Comparison of ENCODE assay signal across 8 mouse cellular contexts in genomic region chr13:21779767-21780731, GRCm38 (mm10). TPM values are rescaled to one million over a fixed set of nuclear protein-coding genes. Genes with fewer than 3 reads are reported as not detected.
A peak's percentile ranks its signal among the peaks of the same experiment; 100 is the strongest.
DNase-seq lines count a peak whose midpoint lies in the region; ATAC-seq lines count a peak whose summit lies in the region.

Gene Hist1h1b, minus strand, starts transcription at chr13:21780625.

- no peaks in the 10 kb centered on the region for H3K27me3 ChIP-seq in hindbrain, embryonic 14.5 days (ENCODE audit: control insufficient read depth, insufficient read depth, low read length)
- no peaks in the 10 kb centered on the region for H3K27me3 ChIP-seq in midbrain, embryonic 11.5 days (ENCODE audit: control insufficient read depth, insufficient read depth, low read length)

- WGBS in hindbrain, embryonic 14.5 days = under 1% methylated on average over 44 of the region's 44 CpGs
- WGBS in midbrain, embryonic 11.5 days = under 1% methylated on average over 44 of the region's 44 CpGs

- peak; percentile 1 for ATAC-seq in activated CD4-positive, CD25-positive, alpha-beta regulatory T cell, adult 4 months
- ATAC-seq in hindbrain, embryonic 14.5 days (ENCODE audit: low FRiP score) = no peak
- ATAC-seq in midbrain, embryonic 11.5 days (ENCODE audit: low FRiP score) = peak; percentile 60

- H3K9ac ChIP-seq in hindbrain, embryonic 14.5 days = peak within 1 kb of the TSS; percentile 32
- peak within 1 kb of the TSS; percentile 79 for H3K9ac ChIP-seq in midbrain, embryonic 11.5 days (ENCODE audit: low read length)

- H3K4me1 ChIP-seq in hindbrain, embryonic 14.5 days (replicated peaks; ENCODE audit: control insufficient read depth, insufficient read depth, low read length) = peaks cover 22% of the 10 kb centered on the region
- peaks cover 28% of the 10 kb centered on the region for H3K4me1 ChIP-seq in midbrain, embryonic 11.5 days (ENCODE audit: control insufficient read depth, insufficient read depth, low read length)

- intact Hi-C loops in left cerebral cortex, postnatal 4 days (cut with DNase I) = no loop called here

- peak within 1 kb of the TSS; percentile 33 for H3K4me3 ChIP-seq in hindbrain, embryonic 14.5 days (replicated peaks; ENCODE audit: low read length)
- H3K4me3 ChIP-seq in midbrain, embryonic 11.5 days (ENCODE audit: low read depth, low read length) = peak within 1 kb of the TSS; percentile 46

- H3K36me3 ChIP-seq in hindbrain, embryonic 14.5 days (replicated peaks; ENCODE audit: control insufficient read depth, insufficient read depth) = no peaks in the 10 kb centered on the region
- no peaks in the 10 kb centered on the region for H3K36me3 ChIP-seq in midbrain, embryonic 11.5 days (ENCODE audit: control insufficient read depth, insufficient read depth, low read length)

- peak within 1 kb of the TSS; percentile 63 for H3K27ac ChIP-seq in hindbrain, embryonic 14.5 days
- peak within 1 kb of the TSS; percentile 98 for H3K27ac ChIP-seq in midbrain, embryonic 11.5 days (ENCODE audit: low read depth, low read length)

- peak; percentile 76 to 83 for DNase-seq in cerebellum, postnatal 25 days
- DNase-seq in frontal cortex, postnatal 25 days (ENCODE audit: low spot score in 2 of 2) = peak; percentile 36 to 40
- DNase-seq in hindbrain, embryonic 14.5 days (ENCODE audit: low spot score) = peak; percentile 55
- DNase-seq in left cerebral cortex, postnatal 4 days = peak; percentile 65
- peak; percentile 97 for DNase-seq in midbrain, embryonic 11.5 days (ENCODE audit: low spot score, missing footprints)
- DNase-seq in skeletal muscle tissue, adult 2 months (ENCODE audit: low read depth, low spot score) = peak; percentile 54
- peak; percentile 90 for DNase-seq in yolk sac, embryonic 10.5 days (ENCODE audit: low spot score)

- H3K4me2 ChIP-seq in hindbrain, embryonic 14.5 days (replicated peaks) = peak within 1 kb of the TSS; percentile 69
- peak within 1 kb of the TSS; percentile 94 for H3K4me2 ChIP-seq in midbrain, embryonic 11.5 days

- no peaks in the 10 kb centered on the region for H3K9me3 ChIP-seq in hindbrain, embryonic 14.5 days (ENCODE audit: control insufficient read depth, low read length)
- H3K9me3 ChIP-seq in midbrain, embryonic 11.5 days (ENCODE audit: control insufficient read depth, low read length) = no peaks in the 10 kb centered on the region

RNA-seq across cellular contexts. Expression of gene Hist1h1b, which starts in this region (rescaled TPM):
- 10 to 100 TPM; 28.3 to 35.3 TPM for polyA plus RNA-seq in activated CD4-positive, CD25-positive, alpha-beta regulatory T cell, adult 4 months (2017; shearing (Covaris generic))
- polyA plus RNA-seq in hindbrain, embryonic 14.5 days (2014; fragmentation: Nextera tagmentation; extraction: Ambion mirVana) = 1.6 and 1.7 TPM in 2 replicates
- total RNA-seq in left cerebral cortex, postnatal 4 days (2021) = 10 to 100 TPM; 55.3 to 56.6 TPM
- 20.0 and 24.8 TPM in 2 replicates for polyA plus RNA-seq in midbrain, embryonic 11.5 days (2014; fragmentation: Nextera tagmentation; extraction: Ambion mirVana)

Comparison
In these comparisons a context has a peak if more than half of its experiments do, and no peak if none do; other contexts are left out.
1. DNase-seq: peak in every context shown above with its lines; median percentile 97 in midbrain, embryonic 11.5 days; 90 in yolk sac, embryonic 10.5 days; 80 in cerebellum, postnatal 25 days; 65 in left cerebral cortex, postnatal 4 days; 55 in hindbrain, embryonic 14.5 days; 54 in skeletal muscle tissue, adult 2 months; 38 in frontal cortex, postnatal 25 days.